Mouse (Mus musculus) lung, embryonic 14.5 days (tissue): Measurements from ENCODE around the gene Hist1h2bn. TPM values are rescaled to one million over a fixed set of nuclear protein-coding genes. Genes with fewer than 3 reads are reported as not detected.
"Not testable (repeated sequence)": the region's sequence is repeated elsewhere in the genome, so short reads cannot be mapped to it uniquely, and the experiment has no call there.

Experiments
- ATAC-seq: fragments of 200-750 bp; cut with Nextera tagmentation; 2 replicates; pipeline ENCODE4 v1.8.0; 2017; ENCODE audit warnings: mild to moderate bottlenecking, moderate TSS enrichment, moderate library complexity; ENCODE audit not compliant: insufficient read depth
- DNase-seq: peaks from one replicate; pipeline ENCODE4 v3.0.0-alpha.2; 2015
- H3K27ac ChIP-seq: fragments of 300-500 bp; sonication (generic); 2 replicates; pipeline ENCODE4 v1.5.1; 2014; ENCODE audit warnings: low read depth, mild to moderate bottlenecking, moderate library complexity
- H3K27me3 ChIP-seq: fragments of 300-500 bp; sonication (generic); 2 replicates; pipeline ENCODE4 v1.6.1; 2014; ENCODE audit warnings: low read length, control low read depth; ENCODE audit not compliant: insufficient read depth
- H3K36me3 ChIP-seq: fragments of 300-500 bp; sonication (generic); 2 replicates; pipeline ENCODE4 v1.6.1; 2014; ENCODE audit warnings: control low read depth; ENCODE audit not compliant: insufficient read depth
- H3K4me1 ChIP-seq: fragments of 300-500 bp; sonication (generic); 2 replicates; pipeline ENCODE4 v1.6.1; 2014; ENCODE audit warnings: antibody characterized with exemption, control low read depth; ENCODE audit not compliant: insufficient read depth
- H3K4me2 ChIP-seq: fragments of 300-500 bp; sonication (generic); 2 replicates; pipeline ENCODE4 v1.6.1; 2014; ENCODE audit warnings: mild to moderate bottlenecking
- H3K4me3 ChIP-seq: fragments of 300-500 bp; sonication (generic); 2 replicates; pipeline ENCODE4 v1.5.1; 2014; ENCODE audit warnings: low read depth, low read length
- H3K9ac ChIP-seq: fragments of 300-500 bp; sonication (generic); 2 replicates; pipeline ENCODE4 v1.6.1; 2014
- H3K9me3 ChIP-seq: fragments of 300-500 bp; sonication (generic); 2 replicates; pipeline ENCODE4 v1.6.1; 2016; ENCODE audit warnings: low read depth, low read length, control low read depth
- CTCF ChIP-seq: IDR thresholded peaks from 2 replicates; pipeline ENCODE4 v1.5.1; 2016; ENCODE audit warnings: antibody characterized with exemption, low read depth
- WGBS: fragments of 180-500 bp; shearing (Covaris S2); extraction: QIAGEN DNeasy Blood & Tissue Kit; methylation state at CpG from one replicate; pipeline ENCODE4 v1.1.7; 2014; 5-methylcytosine and 5-hydroxymethylcytosine counted together
- polyA plus RNA-seq: library from polyadenylated mRNA; unstranded; fragments of >200 nt; fragmentation: Nextera tagmentation; extraction: Ambion mirVana; gene quantifications from 2 replicates; pipeline ENCODE4 v1.2.1, GENCODE M21; 2014

The Hist1h2bn gene
- polyA plus RNA-seq, 1 experiment from 2014 or later = 3.1 TPM

GRCm38 (mm10) chr13:21722373-21722925, 31.5 kb upstream of the Hist1h2bn start:
- Histone ChIP-seq H3K9ac (peak overlapping the region; percentile 55), H3K27ac (peak overlapping the region; percentile 92), H3K36me3 (no peaks in the 10 kb centered on the region), H3K27me3 (no peaks in the 10 kb centered on the region), H3K4me1 (peaks cover 8% of the 10 kb centered on the region), H3K4me3 (peak overlapping the region; percentile 29), H3K9me3 (no peaks in the 10 kb centered on the region), H3K4me2 (peak overlapping the region; percentile 69)
- TF ChIP-seq CTCF = no peak
- DNase-seq (peak; percentile 80), ATAC-seq (peak; percentile 32)
- 2% methylated on average over 11 of the region's 11 CpGs for WGBS

DNA sequence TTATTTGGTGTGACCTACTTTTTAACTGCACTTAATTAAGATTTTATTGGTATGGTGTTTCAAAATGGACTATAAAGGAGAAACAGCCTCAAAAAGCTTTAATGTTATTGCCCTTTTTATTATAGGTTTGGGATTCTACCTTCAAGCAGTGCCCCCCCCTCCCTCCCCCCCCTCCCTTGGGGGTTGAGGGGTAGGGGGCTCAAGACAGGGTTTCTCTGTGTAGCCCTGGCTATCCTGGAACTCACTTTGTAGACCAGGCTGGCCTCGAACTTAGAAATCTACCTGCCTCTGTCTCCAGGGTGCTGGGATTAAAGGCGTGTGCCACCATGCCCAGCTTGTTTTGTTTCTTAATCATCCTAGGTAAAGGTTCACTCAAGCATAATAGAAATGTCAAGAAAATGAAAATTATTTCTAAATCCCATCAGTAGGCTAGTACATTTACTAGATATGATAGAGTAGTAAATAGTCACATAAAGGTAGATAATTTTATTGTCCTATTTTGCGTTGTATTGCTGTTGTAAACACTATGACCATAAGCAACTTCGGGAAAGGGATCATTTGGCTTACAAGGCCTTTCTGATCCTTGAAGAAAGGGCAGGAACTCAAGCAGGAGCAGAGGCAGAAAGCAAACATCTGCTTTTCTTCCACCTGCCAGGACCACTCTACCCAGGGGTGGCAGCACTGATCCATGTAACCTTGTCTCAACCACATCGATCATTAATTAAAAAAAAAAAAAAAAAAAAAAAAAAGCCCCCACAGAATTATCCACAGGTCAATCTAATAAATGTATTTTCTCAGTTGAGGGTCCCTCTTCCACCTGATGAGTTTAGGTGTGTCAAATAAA, 30.7 kb upstream of the Hist1h2bn start:
- Histone ChIP-seq H3K9ac (peak overlapping the region; percentile 55; the same call in 1 of the 2 replicates), H3K4me2 (peak overlapping the region; percentile 69), H3K4me3 (peak overlapping the region; percentile 29; the same call in 1 of the 2 replicates), H3K9me3 (no peaks in the 10 kb centered on the region), H3K27me3 (no peaks in the 10 kb centered on the region), H3K27ac (peak overlapping the region; percentile 92), H3K4me1 (peaks cover 8% of the 10 kb centered on the region), H3K36me3 (no peaks in the 10 kb centered on the region)
- TF ChIP-seq CTCF = no peak
- 28% methylated on average over 5 of the region's 5 CpGs for whole genome bisulfite sequencing
- DNase-seq (peak; percentile 31), ATAC-seq (no peak)

- H3K27me3 ChIP-seq = no peaks in the 10 kb centered on the region
- DNase-seq (no peak), ATAC-seq (no peak)
- H3K27ac ChIP-seq = no peak overlapping the region
- H3K4me1 ChIP-seq = no peaks in the 10 kb centered on the region
- no peaks in the 10 kb centered on the region for H3K9me3 ChIP-seq
- no peak overlapping the region for H3K9ac ChIP-seq
- no peak for TF ChIP-seq CTCF
- H3K36me3 ChIP-seq = no peaks in the 10 kb centered on the region
- WGBS = 40% methylated on average over 11 of the region's 11 CpGs
- no peak overlapping the region for H3K4me2 ChIP-seq
- no peak overlapping the region for H3K4me3 ChIP-seq
Measured at GRCm38 (mm10) chr13:21727948-21728572, 25.9 kb upstream of the Hist1h2bn start.

DNA sequence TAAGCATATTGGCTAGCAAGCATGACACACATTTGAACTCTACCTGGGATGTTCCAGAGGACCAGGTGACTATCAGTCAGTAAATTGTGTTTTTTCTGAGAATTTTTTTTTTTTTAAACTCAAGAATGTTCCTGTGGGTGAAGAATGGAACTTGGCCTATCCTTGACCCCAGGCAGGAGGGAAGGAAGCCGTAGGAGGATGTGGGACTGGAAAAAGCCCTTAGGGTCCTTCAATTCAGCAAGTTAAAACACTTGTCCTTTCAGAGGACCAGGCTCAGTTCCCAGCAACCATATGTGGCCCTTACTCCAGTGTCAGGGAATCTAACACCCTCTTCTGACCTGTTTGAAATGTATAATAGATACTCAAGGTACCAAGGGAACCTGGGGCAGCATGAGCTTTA, 24.4 kb upstream of the Hist1h2bn start:
- Histone ChIP-seq H3K27me3 (no peaks in the 10 kb centered on the region), H3K36me3 (no peaks in the 10 kb centered on the region), H3K9me3 (no peaks in the 10 kb centered on the region), H3K4me1 (no peaks in the 10 kb centered on the region), H3K9ac (no peak overlapping the region), H3K4me3 (no peak overlapping the region), H3K27ac (no peak overlapping the region), H3K4me2 (no peak overlapping the region)
- WGBS = 41% methylated on average over 1 of the region's 1 CpGs
- DNase-seq (no peak), ATAC-seq (no peak)
- TF ChIP-seq CTCF = no peak

- Histone ChIP-seq H3K9me3 (no peaks in the 10 kb centered on the region), H3K27ac (peak overlapping the region; percentile 99), H3K27me3 (no peaks in the 10 kb centered on the region), H3K4me2 (no peak overlapping the region), H3K4me1 (no peaks in the 10 kb centered on the region), H3K9ac (no peak overlapping the region), H3K4me3 (no peak overlapping the region), H3K36me3 (no peaks in the 10 kb centered on the region)
- 71% methylated on average over 5 of the region's 5 CpGs for WGBS
- DNase-seq (peak; percentile 42), ATAC-seq (no peak; the same call in 1 of the 2 replicates)
- no peak; the same call in 1 of the 2 replicates for TF ChIP-seq CTCF
Measured at GRCm38 (mm10) chr13:21733466-21733865, 20.5 kb upstream of the Hist1h2bn start.

DNA sequence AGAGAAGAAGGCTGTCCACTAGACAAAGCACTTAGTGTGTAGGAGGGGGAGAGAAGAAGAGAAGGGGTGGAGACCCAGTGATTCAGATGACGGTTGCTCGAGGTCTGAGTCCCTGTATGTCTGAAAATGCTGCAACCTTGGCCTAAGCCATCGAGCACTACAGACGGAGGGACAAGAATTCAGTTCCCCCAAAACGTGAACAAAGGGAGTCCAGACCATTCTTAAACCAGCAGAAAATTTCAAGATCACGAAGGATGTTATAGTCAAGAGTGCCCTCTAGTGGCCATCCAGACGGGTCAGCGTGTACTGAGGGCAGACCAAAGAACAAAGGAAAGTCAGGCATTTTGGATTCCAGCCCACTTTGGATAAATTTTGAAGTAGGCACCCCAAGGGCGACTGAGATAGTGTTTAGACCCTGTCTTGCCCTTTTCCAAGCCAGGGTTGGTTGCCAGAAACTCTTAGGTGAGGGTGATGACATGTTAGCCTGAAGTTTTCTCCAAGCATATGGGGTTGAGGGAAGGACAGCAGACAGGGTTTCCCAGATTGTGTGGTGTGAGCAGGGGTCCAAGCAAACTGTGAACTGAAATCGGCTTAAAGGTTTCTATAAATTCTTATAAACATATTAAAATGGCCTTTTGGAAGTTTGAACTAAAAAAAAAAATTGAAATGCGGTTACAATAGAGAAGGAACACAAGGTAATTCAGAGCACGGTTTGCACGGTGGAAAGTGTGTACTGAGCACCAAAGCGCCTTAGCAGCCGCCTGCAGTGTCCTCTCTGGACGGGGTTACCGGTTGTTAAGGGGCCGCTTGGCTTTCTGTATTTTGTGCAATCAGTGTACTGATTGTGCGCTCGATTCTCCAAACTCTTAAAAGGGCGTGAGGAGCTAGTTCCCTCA, 19.7 kb upstream of the Hist1h2bn start:
- Histone ChIP-seq H3K4me2 (peak overlapping the region; percentile 74), H3K4me3 (peak overlapping the region; percentile 52), H3K27me3 (no peaks in the 10 kb centered on the region), H3K27ac (peak overlapping the region; percentile 99), H3K9me3 (no peaks in the 10 kb centered on the region), H3K9ac (peak overlapping the region; percentile 77), H3K36me3 (no peaks in the 10 kb centered on the region), H3K4me1 (no peaks in the 10 kb centered on the region)
- DNase-seq = peak; percentile 98
- under 1% methylated on average over 21 of the region's 21 CpGs for WGBS
- TF ChIP-seq CTCF = peak; percentile 89
- ATAC-seq = peak; percentile 82

GRCm38 (mm10) chr13:21734906-21735767, 18.8 kb upstream of the Hist1h2bn start, which contains the start of gene Hist1h4j:
Gene Hist1h4j, plus strand, starts transcription at chr13:21735064.
- not testable (repeated sequence) for H3K4me1 ChIP-seq, H3K9me3 ChIP-seq, H3K27me3 ChIP-seq, H3K36me3 ChIP-seq
- peak within 1 kb of the TSS; percentile 99 for H3K27ac ChIP-seq
- DNase-seq = peak; percentile 97
- under 1% methylated on average over 43 of the region's 56 CpGs for WGBS
- peak within 1 kb of the TSS; percentile 52 for H3K4me3 ChIP-seq
- H3K4me2 ChIP-seq = peak within 1 kb of the TSS; percentile 74
- peak; percentile 93 for ATAC-seq
- H3K9ac ChIP-seq = peak within 1 kb of the TSS; percentile 77
